Mouse (Mus musculus): ENCODE measurements around the gene Crcp. TPM values are rescaled to one million over a fixed set of nuclear protein-coding genes. Genes with fewer than 3 reads are reported as not detected.

Crcp gene
- polyA plus RNA-seq (2015; fragmentation: Nextera tagmentation; extraction: Ambion mirVana), result 45.6 and 47.3 TPM in 2 replicates

GRCm38 (mm10) chr5:130029142-130029897 is at the start of gene Crcp, which contains the start of gene Asl:
Crcp (plus strand) TSS chr5:130029290.
Asl (minus strand) TSS chr5:130029247.
- peak; percentile 84 for ATAC-seq (ENCODE audit: low FRiP score, low read depth)
- Histone ChIP-seq H3K4me3 (peak within 1 kb of the TSS; percentile 72), H3K36me3 (no peaks in the 10 kb centered on the region), H3K9ac (peak within 1 kb of the TSS; percentile 81), H3K27ac (peak within 1 kb of the TSS; percentile 88), H3K27me3 (no peaks in the 10 kb centered on the region), H3K9me3 (no peaks in the 10 kb centered on the region), H3K4me2 (replicated peaks) (peak within 1 kb of the TSS; percentile 72), H3K4me1 (peaks cover 10% of the 10 kb centered on the region)
- 2% methylated on average over 51 of the region's 51 CpGs for WGBS

DNA sequence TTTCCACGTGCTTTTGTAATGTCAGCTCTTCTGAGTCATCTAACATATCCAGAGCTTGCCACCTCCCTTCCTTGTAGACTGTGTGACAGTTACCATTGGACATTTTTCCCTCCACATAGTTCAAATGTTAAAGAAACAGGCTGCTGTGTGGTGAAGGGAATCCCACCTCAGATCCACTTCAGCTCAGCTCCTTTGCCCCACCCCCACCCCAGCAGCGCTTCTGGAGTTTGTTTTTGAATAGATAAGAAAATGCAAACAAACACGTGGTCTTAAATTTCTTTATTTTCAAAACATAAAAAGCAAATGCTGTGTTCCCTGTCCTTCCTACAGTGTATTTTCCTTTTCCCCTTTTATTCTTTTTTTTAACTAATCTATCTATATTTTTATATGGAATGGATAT is 48.9 kb upstream of the Crcp start:
- no peak for ATAC-seq (ENCODE audit: low FRiP score, low read depth)
- no peak overlapping the region for H3K4me2 ChIP-seq (replicated peaks)
- peaks cover 30% of the 10 kb centered on the region for H3K36me3 ChIP-seq
- H3K9ac ChIP-seq, result no peak overlapping the region
- no peak overlapping the region for H3K4me3 ChIP-seq
- no peaks in the 10 kb centered on the region for H3K4me1 ChIP-seq
- no peak overlapping the region for H3K27ac ChIP-seq
- H3K27me3 ChIP-seq, result no peaks in the 10 kb centered on the region
- H3K9me3 ChIP-seq, result no peaks in the 10 kb centered on the region
- 75% methylated on average over 3 of the region's 3 CpGs for whole genome bisulfite sequencing

GRCm38 (mm10) chr5:129989376-129989775 is 39.7 kb upstream of the Crcp start:
- H3K4me1 ChIP-seq, result no peaks in the 10 kb centered on the region
- H3K9me3 ChIP-seq, result no peaks in the 10 kb centered on the region
- ATAC-seq (ENCODE audit: low FRiP score, low read depth), result no peak
- WGBS, result 80% methylated on average over 13 of the region's 13 CpGs
- no peak overlapping the region for H3K9ac ChIP-seq
- peaks cover 51% of the 10 kb centered on the region for H3K36me3 ChIP-seq
- H3K27me3 ChIP-seq, result no peaks in the 10 kb centered on the region
- H3K27ac ChIP-seq, result no peak overlapping the region
- no peak overlapping the region for H3K4me2 ChIP-seq (replicated peaks)
- no peak overlapping the region for H3K4me3 ChIP-seq

DNA sequence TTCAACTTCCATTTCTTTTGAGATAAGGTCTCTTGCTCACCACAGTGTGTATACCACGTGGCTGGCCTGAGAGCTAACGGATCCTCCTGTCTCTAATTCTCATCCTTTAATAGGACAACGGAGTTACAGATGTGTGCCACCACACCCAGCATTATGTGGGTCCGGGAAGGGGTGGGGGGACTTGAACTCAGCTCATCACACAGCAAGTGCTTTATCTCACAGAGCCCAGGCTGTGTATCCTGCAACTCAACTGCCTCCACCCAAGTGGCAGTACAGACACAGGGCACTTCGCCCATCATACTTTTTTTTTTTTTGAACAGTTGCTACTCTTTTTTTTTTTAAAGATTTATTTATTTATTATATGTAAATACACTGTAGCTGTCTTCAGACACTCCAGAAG is 37.2 kb upstream of the Crcp start:
- Histone ChIP-seq H3K27me3 (no peaks in the 10 kb centered on the region), H3K36me3 (peaks cover 52% of the 10 kb centered on the region), H3K9ac (no peak overlapping the region), H3K27ac (no peak overlapping the region), H3K9me3 (no peaks in the 10 kb centered on the region), H3K4me2 (replicated peaks) (no peak overlapping the region), H3K4me1 (no peaks in the 10 kb centered on the region), H3K4me3 (no peak overlapping the region)
- no peak for ATAC-seq (ENCODE audit: low FRiP score, low read depth)
- WGBS, result 94% methylated on average over 5 of the region's 5 CpGs

DNA sequence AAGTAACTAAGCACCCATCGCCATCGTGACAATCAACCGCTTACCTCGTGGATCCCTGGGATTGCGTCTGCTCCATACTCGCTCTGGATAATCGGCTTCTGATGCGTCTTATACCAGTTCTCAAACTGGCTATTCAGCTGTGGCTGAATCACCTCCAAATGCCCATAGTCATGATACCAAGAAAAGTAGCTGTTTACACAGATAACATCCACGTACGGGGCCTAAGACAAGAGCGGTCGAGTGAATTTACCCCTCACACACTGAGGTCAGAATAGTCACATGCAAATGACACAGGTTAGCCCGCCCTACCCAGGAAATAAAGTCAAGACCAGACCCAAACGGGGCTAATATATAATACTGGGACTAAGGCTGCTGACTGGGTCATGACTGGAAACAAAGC is 35.7 kb upstream of the Crcp start:
- Histone ChIP-seq H3K9me3 (no peaks in the 10 kb centered on the region), H3K4me3 (no peak overlapping the region), H3K4me1 (no peaks in the 10 kb centered on the region), H3K36me3 (peaks cover 45% of the 10 kb centered on the region), H3K4me2 (replicated peaks) (no peak overlapping the region), H3K9ac (no peak overlapping the region), H3K27ac (no peak overlapping the region), H3K27me3 (no peaks in the 10 kb centered on the region)
- ATAC-seq (ENCODE audit: low FRiP score, low read depth), result no peak
- 94% methylated on average over 14 of the region's 14 CpGs for WGBS

GRCm38 (mm10) chr5:129994989-129995388 is 34.1 kb upstream of the Crcp start:
- H3K9me3 ChIP-seq, result no peaks in the 10 kb centered on the region
- no peak overlapping the region for H3K9ac ChIP-seq
- H3K4me2 ChIP-seq (replicated peaks), result no peak overlapping the region
- 90% methylated on average over 7 of the region's 7 CpGs for WGBS
- H3K4me1 ChIP-seq, result no peaks in the 10 kb centered on the region
- H3K27ac ChIP-seq, result no peak overlapping the region
- H3K36me3 ChIP-seq, result peaks cover 31% of the 10 kb centered on the region
- no peaks in the 10 kb centered on the region for H3K27me3 ChIP-seq
- ATAC-seq (ENCODE audit: low FRiP score, low read depth), result no peak
- H3K4me3 ChIP-seq, result no peak overlapping the region

DNA sequence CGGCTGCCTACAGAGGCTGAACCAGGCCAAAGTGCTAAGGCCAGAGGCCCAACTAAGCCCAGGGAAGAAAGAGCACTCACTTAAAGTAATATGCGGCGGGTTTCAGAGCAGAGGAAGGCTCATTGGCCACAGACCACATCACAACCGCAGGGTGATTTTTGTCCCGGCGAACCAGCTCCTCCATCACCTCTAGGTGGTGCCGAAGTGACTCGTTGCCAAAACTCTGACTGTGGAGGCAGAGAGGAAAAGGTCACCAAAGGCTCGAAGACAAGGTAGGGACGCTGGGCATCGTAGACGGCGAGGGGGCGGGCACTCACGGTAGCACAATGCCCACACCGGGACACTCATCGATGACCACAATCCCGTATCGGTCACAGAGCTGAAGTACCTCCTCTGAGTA is 31.4 kb upstream of the Crcp start:
- Histone ChIP-seq H3K27ac (no peak overlapping the region), H3K4me2 (replicated peaks) (no peak overlapping the region), H3K36me3 (peaks cover 23% of the 10 kb centered on the region), H3K4me3 (no peak overlapping the region), H3K4me1 (peaks cover 11% of the 10 kb centered on the region), H3K9me3 (no peaks in the 10 kb centered on the region), H3K9ac (no peak overlapping the region), H3K27me3 (no peaks in the 10 kb centered on the region)
- ATAC-seq (ENCODE audit: low FRiP score, low read depth), result no peak
- 72% methylated on average over 19 of the region's 19 CpGs for WGBS

GRCm38 (mm10) chr5:129999097-129999496 is 30.0 kb upstream of the Crcp start:
- Histone ChIP-seq H3K36me3 (peaks cover 13% of the 10 kb centered on the region; the same call in 1 of the 2 replicates), H3K9ac (no peak overlapping the region), H3K9me3 (no peaks in the 10 kb centered on the region), H3K4me3 (no peak overlapping the region), H3K4me1 (peaks cover 18% of the 10 kb centered on the region), H3K27ac (no peak overlapping the region), H3K27me3 (no peaks in the 10 kb centered on the region), H3K4me2 (replicated peaks) (no peak overlapping the region)
- WGBS, result 37% methylated on average over 4 of the region's 4 CpGs
- no peak for ATAC-seq (ENCODE audit: low FRiP score, low read depth)

- ATAC-seq (ENCODE audit: low FRiP score, low read depth), result no peak
- Histone ChIP-seq H3K9me3 (peaks cover 10% of the 10 kb centered on the region), H3K4me3 (no peak overlapping the region), H3K27ac (no peak overlapping the region), H3K4me2 (replicated peaks) (peak overlapping the region; percentile 69; the same call in 1 of the 2 replicates), H3K27me3 (no peaks in the 10 kb centered on the region), H3K36me3 (peaks cover 5% of the 10 kb centered on the region; the same call in 1 of the 2 replicates), H3K4me1 (peaks cover 18% of the 10 kb centered on the region), H3K9ac (peak overlapping the region; percentile 48; the same call in 1 of the 2 replicates)
- 92% methylated on average over 12 of the region's 12 CpGs for WGBS
These were observed 28.4 kb upstream of the Crcp start for GRCm38 (mm10) chr5:130000735-130001134.

DNA sequence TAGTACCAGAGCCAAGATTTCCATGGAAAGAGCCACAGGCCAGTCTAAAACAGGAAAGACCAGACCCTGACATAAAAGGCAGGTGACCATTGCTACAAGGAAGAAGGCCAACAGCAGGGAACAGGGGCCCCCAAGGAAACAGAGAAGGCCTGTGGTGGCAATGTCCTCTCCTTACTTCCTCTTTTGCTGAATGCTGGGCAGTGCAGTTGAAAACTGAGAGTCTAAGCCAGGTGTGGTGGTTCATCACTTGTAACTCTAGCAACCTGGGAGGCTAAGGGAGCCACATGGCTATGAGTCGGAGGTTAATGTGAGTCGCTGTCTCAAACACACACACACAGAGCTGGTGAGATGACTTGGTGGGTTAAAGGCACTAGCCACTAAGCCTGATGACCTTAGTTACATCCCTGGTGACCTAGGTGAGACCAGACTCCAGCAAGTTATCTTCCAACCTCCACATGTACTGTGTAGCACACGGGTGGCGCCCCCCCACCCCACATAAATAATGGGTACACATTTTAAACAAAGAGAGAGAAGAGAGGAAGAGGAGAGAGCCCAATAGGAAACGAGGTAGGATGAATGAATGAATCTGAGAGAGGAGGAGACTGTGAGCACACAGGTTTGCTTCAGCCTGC is 27.6 kb upstream of the Crcp start:
- H3K4me1 ChIP-seq, result peaks cover 18% of the 10 kb centered on the region

GRCm38 (mm10) chr5:130002301-130003146 is 26.6 kb upstream of the Crcp start, which contains the start of gene Gusb:
Gusb (minus strand) TSS chr5:130003049.
- under 1% methylated on average over 39 of the region's 39 CpGs for WGBS
- no peaks in the 10 kb centered on the region for H3K36me3 ChIP-seq
- H3K4me2 ChIP-seq (replicated peaks), result peak within 1 kb of the TSS; percentile 69
- peak within 1 kb of the TSS; percentile 82 for H3K9ac ChIP-seq
- ATAC-seq (ENCODE audit: low FRiP score, low read depth), result peak; percentile 89
- H3K4me1 ChIP-seq, result peaks cover 18% of the 10 kb centered on the region
- H3K9me3 ChIP-seq, result peaks cover 10% of the 10 kb centered on the region
- peak within 1 kb of the TSS; percentile 70 for H3K27ac ChIP-seq
- H3K27me3 ChIP-seq, result no peaks in the 10 kb centered on the region
- peak within 1 kb of the TSS; percentile 71 for H3K4me3 ChIP-seq

More for the DNA sequence above, 27.6 kb upstream of the Crcp start:
- H3K9me3 ChIP-seq, result peaks cover 10% of the 10 kb centered on the region
- H3K27ac ChIP-seq, result no peak overlapping the region
- no peak for ATAC-seq (ENCODE audit: low FRiP score, low read depth)
- 0 out of 2 replicates have a peak, but pooled peaks cover 4% of the 10 kb centered on the region for H3K36me3 ChIP-seq
- H3K4me2 ChIP-seq (replicated peaks), result peak overlapping the region; percentile 69
- WGBS, result 62% methylated on average over 5 of the region's 5 CpGs
- H3K4me3 ChIP-seq, result peak overlapping the region; percentile 71
- no peaks in the 10 kb centered on the region for H3K27me3 ChIP-seq
- peak overlapping the region; percentile 82 for H3K9ac ChIP-seq
